Mouse (Mus musculus): ENCODE results near the gene Slc39a3. TPM values are rescaled to one million over a fixed set of nuclear protein-coding genes. Genes with fewer than 3 reads are reported as not detected.
A peak's percentile ranks its signal among the peaks of the same experiment; 100 is the strongest.

The Slc39a3 gene
- polyA plus RNA-seq, 1 experiment, result 39.6 TPM

GRCm38 (mm10) chr10:81041458-81042175 is 4.4 kb upstream of the Slc39a3 start:
- TF ChIP-seq POLR2A (IDR thresholded peaks at IDR 0.05; ENCODE audit: control insufficient read depth, low read depth, low read length) (no peak), CTCF (IDR thresholded peaks at IDR 0.05; ENCODE audit: control insufficient read depth, insufficient read depth, insufficient replicate concordance, low read depth, low read length) (peak; percentile 74)
- H3K4me3 ChIP-seq (ENCODE audit: control insufficient read depth, low read depth, low read length), result no peak overlapping the region

GRCm38 (mm10) chr10:81036251-81036650 is 975 bp downstream of the Slc39a3 start:
- no peaks in the 10 kb centered on the region for H3K36me3 ChIP-seq (ENCODE audit: control insufficient read depth, insufficient read depth, low read length)
- H3K27me3 ChIP-seq (ENCODE audit: control insufficient read depth, insufficient read depth, low read length), result no peaks in the 10 kb centered on the region
- no peaks in the 10 kb centered on the region for H3K4me1 ChIP-seq (ENCODE audit: control insufficient read depth, insufficient read depth, low read length)
- no peak overlapping the region for H3K4me3 ChIP-seq (ENCODE audit: control insufficient read depth, low read depth, low read length)
- H3K27ac ChIP-seq (ENCODE audit: control insufficient read depth, insufficient read depth, low read depth, low read length), result no peak overlapping the region
- TF ChIP-seq POLR2A (IDR thresholded peaks at IDR 0.05; ENCODE audit: control insufficient read depth, low read depth, low read length) (no peak), CTCF (IDR thresholded peaks at IDR 0.05; ENCODE audit: control insufficient read depth, insufficient read depth, insufficient replicate concordance, low read depth, low read length) (no peak)

More at GRCm38 (mm10) chr10:81041458-81042175, 4.4 kb upstream of the Slc39a3 start:
- Histone ChIP-seq H3K27me3 (ENCODE audit: control insufficient read depth, insufficient read depth, low read length) (no peaks in the 10 kb centered on the region), H3K4me1 (ENCODE audit: control insufficient read depth, insufficient read depth, low read length) (no peaks in the 10 kb centered on the region), H3K36me3 (ENCODE audit: control insufficient read depth, insufficient read depth, low read length) (peaks cover 8% of the 10 kb centered on the region), H3K27ac (ENCODE audit: control insufficient read depth, insufficient read depth, low read depth, low read length) (no peak overlapping the region)

GRCm38 (mm10) chr10:81033586-81033985 is 3.6 kb downstream of the Slc39a3 start:
- H3K36me3 ChIP-seq (ENCODE audit: control insufficient read depth, insufficient read depth, low read length), result no peaks in the 10 kb centered on the region
- H3K27ac ChIP-seq (ENCODE audit: control insufficient read depth, insufficient read depth, low read depth, low read length), result no peak overlapping the region
- H3K27me3 ChIP-seq (ENCODE audit: control insufficient read depth, insufficient read depth, low read length), result no peaks in the 10 kb centered on the region
- no peaks in the 10 kb centered on the region for H3K4me1 ChIP-seq (ENCODE audit: control insufficient read depth, insufficient read depth, low read length)
- no peak for TF ChIP-seq CTCF (IDR thresholded peaks at IDR 0.05; ENCODE audit: control insufficient read depth, insufficient read depth, insufficient replicate concordance, low read depth, low read length)
- no peak for TF ChIP-seq POLR2A (IDR thresholded peaks at IDR 0.05; ENCODE audit: control insufficient read depth, low read depth, low read length)
- H3K4me3 ChIP-seq (ENCODE audit: control insufficient read depth, low read depth, low read length), result no peak overlapping the region

- Histone ChIP-seq H3K27me3 (ENCODE audit: control insufficient read depth, insufficient read depth, low read length) (no peaks in the 10 kb centered on the region), H3K4me1 (ENCODE audit: control insufficient read depth, insufficient read depth, low read length) (peaks cover 3% of the 10 kb centered on the region; the same call in 1 of the 2 replicates), H3K36me3 (ENCODE audit: control insufficient read depth, insufficient read depth, low read length) (no peaks in the 10 kb centered on the region), H3K4me3 (ENCODE audit: control insufficient read depth, low read depth, low read length) (no peak overlapping the region), H3K27ac (ENCODE audit: control insufficient read depth, insufficient read depth, low read depth, low read length) (no peak overlapping the region)
- TF ChIP-seq CTCF (IDR thresholded peaks at IDR 0.05; ENCODE audit: control insufficient read depth, insufficient read depth, insufficient replicate concordance, low read depth, low read length), result no peak
- TF ChIP-seq POLR2A (IDR thresholded peaks at IDR 0.05; ENCODE audit: control insufficient read depth, low read depth, low read length), result no peak
Measured at GRCm38 (mm10) chr10:81029031-81029430, 8.2 kb downstream of the Slc39a3 start.

- Histone ChIP-seq H3K4me1 (ENCODE audit: control insufficient read depth, insufficient read depth, low read length) (peaks cover 3% of the 10 kb centered on the region; the same call in 1 of the 2 replicates), H3K27ac (ENCODE audit: control insufficient read depth, insufficient read depth, low read depth, low read length) (no peak overlapping the region), H3K27me3 (ENCODE audit: control insufficient read depth, insufficient read depth, low read length) (no peaks in the 10 kb centered on the region), H3K36me3 (ENCODE audit: control insufficient read depth, insufficient read depth, low read length) (no peaks in the 10 kb centered on the region), H3K4me3 (ENCODE audit: control insufficient read depth, low read depth, low read length) (no peak overlapping the region)
- TF ChIP-seq POLR2A (IDR thresholded peaks at IDR 0.05; ENCODE audit: control insufficient read depth, low read depth, low read length) (no peak), CTCF (IDR thresholded peaks at IDR 0.05; ENCODE audit: control insufficient read depth, insufficient read depth, insufficient replicate concordance, low read depth, low read length) (no peak)
Measured at GRCm38 (mm10) chr10:81028219-81028618, 9.0 kb downstream of the Slc39a3 start.

GRCm38 (mm10) chr10:81027331-81027730 is 9.9 kb downstream of the Slc39a3 start:
- Histone ChIP-seq H3K4me3 (ENCODE audit: control insufficient read depth, low read depth, low read length) (no peak overlapping the region), H3K27me3 (ENCODE audit: control insufficient read depth, insufficient read depth, low read length) (no peaks in the 10 kb centered on the region), H3K36me3 (ENCODE audit: control insufficient read depth, insufficient read depth, low read length) (no peaks in the 10 kb centered on the region), H3K4me1 (ENCODE audit: control insufficient read depth, insufficient read depth, low read length) (peaks cover 6% of the 10 kb centered on the region), H3K27ac (ENCODE audit: control insufficient read depth, insufficient read depth, low read depth, low read length) (no peak overlapping the region)
- TF ChIP-seq POLR2A (IDR thresholded peaks at IDR 0.05; ENCODE audit: control insufficient read depth, low read depth, low read length) (no peak), CTCF (IDR thresholded peaks at IDR 0.05; ENCODE audit: control insufficient read depth, insufficient read depth, insufficient replicate concordance, low read depth, low read length) (no peak)

- H3K36me3 ChIP-seq (ENCODE audit: control insufficient read depth, insufficient read depth, low read length), result no peaks in the 10 kb centered on the region
- H3K27me3 ChIP-seq (ENCODE audit: control insufficient read depth, insufficient read depth, low read length), result no peaks in the 10 kb centered on the region
- TF ChIP-seq POLR2A (IDR thresholded peaks at IDR 0.05; ENCODE audit: control insufficient read depth, low read depth, low read length) (no peak), CTCF (IDR thresholded peaks at IDR 0.05; ENCODE audit: control insufficient read depth, insufficient read depth, insufficient replicate concordance, low read depth, low read length) (no peak)
- H3K4me3 ChIP-seq (ENCODE audit: control insufficient read depth, low read depth, low read length), result no peak overlapping the region
- no peak overlapping the region for H3K27ac ChIP-seq (ENCODE audit: control insufficient read depth, insufficient read depth, low read depth, low read length)
- peaks cover 10% of the 10 kb centered on the region for H3K4me1 ChIP-seq (ENCODE audit: control insufficient read depth, insufficient read depth, low read length)
Measured at GRCm38 (mm10) chr10:81026857-81027256, 10.4 kb downstream of the Slc39a3 start.
